Mouse (Mus musculus) CH12.LX (cell line): ENCODE data around the gene Calm5. TPM values are rescaled to one million over a fixed set of nuclear protein-coding genes. Genes with fewer than 3 reads are reported as not detected.
A peak's percentile ranks its signal among the peaks of the same experiment; 100 is the strongest.

Experiments
- DNase-seq: peaks from one replicate; pipeline ENCODE4 v3.0.0-alpha.2; 2013; ENCODE audit errors: extremely low read depth
- H3K27ac ChIP-seq: 2 replicates; pipeline ENCODE4 v1.5.1; 2012; ENCODE audit warnings: low read depth, mild to moderate bottlenecking, control low read depth, moderate library complexity; ENCODE audit not compliant: insufficient read depth
- H3K27me3 ChIP-seq: replicated peaks from 2 replicates; pipeline ENCODE3; 2012; ENCODE audit warnings: inconsistent platforms
- H3K36me3 ChIP-seq, 2 experiments: replicated peaks in 1 of 2; 2 replicates each; pipeline versions ENCODE3 to v1.6.1; 2012; ENCODE audit warnings: inconsistent platforms in 1 of 2, low read length in 1 of 2, mild to moderate bottlenecking in 1 of 2, mixed read lengths in 1 of 2, moderate library complexity in 1 of 2; ENCODE audit not compliant: control insufficient read depth in 1 of 2, insufficient read depth in 1 of 2
- H3K4me1 ChIP-seq, 2 experiments: 2 replicates each; pipeline ENCODE4 v1.6.1; 2012; ENCODE audit warnings: inconsistent platforms in 1 of 2, moderate library complexity in 1 of 2; ENCODE audit not compliant: insufficient read depth in 2 of 2, control insufficient read depth in 1 of 2
- H3K4me2 ChIP-seq: 2 replicates; pipeline ENCODE4 v1.6.1; 2012; ENCODE audit warnings: low read depth, mild to moderate bottlenecking, control low read depth; ENCODE audit not compliant: poor library complexity, insufficient read depth, severe bottlenecking
- H3K4me3 ChIP-seq, 3 experiments: fragments of 150-350 bp in 1 of 3; sonication (generic) in 1 of 3; replicated peaks in 1 of 3; 2 replicates each; pipeline versions ENCODE3 to v1.5.1; 2011 to 2012; ENCODE audit warnings: low read depth in 2 of 3, low read length in 2 of 3, mild to moderate bottlenecking in 2 of 3, moderate library complexity in 2 of 3, control low read depth in 1 of 3, improper control_type of control experiment in 1 of 3, inconsistent platforms in 1 of 3, mixed read lengths in 1 of 3; ENCODE audit not compliant: poor library complexity in 1 of 3
- H3K79me2 ChIP-seq: replicated peaks from 2 replicates; pipeline ENCODE4 v1.6.1; 2012; ENCODE audit warnings: mild to moderate bottlenecking, moderate library complexity; ENCODE audit not compliant: control insufficient read depth, poor library complexity, insufficient read depth, severe bottlenecking; ENCODE audit errors: extremely low read depth
- H3K9ac ChIP-seq: 2 replicates; pipeline ENCODE4 v1.6.1; 2012; ENCODE audit warnings: low read depth, mild to moderate bottlenecking, control low read depth, moderate library complexity; ENCODE audit not compliant: insufficient read depth
- H3K9me3 ChIP-seq: replicated peaks from 2 replicates; pipeline ENCODE3; 2012; ENCODE audit warnings: low read length, inconsistent platforms, mixed read lengths
- BHLHE40 ChIP-seq: IDR thresholded peaks from 2 replicates; pipeline ENCODE4 v1.6.1; 2011; ENCODE audit warnings: mild to moderate bottlenecking, low read depth, low read length, improper control_type of control experiment
- CHD1 ChIP-seq: IDR thresholded peaks from 2 replicates; pipeline ENCODE4 v1.6.1; 2012; ENCODE audit warnings: low read depth, low read length, improper control_type of control experiment, inconsistent platforms
- CHD2 ChIP-seq: IDR thresholded peaks from 2 replicates; pipeline ENCODE4 v1.6.1; 2011; ENCODE audit warnings: low read length, improper control_type of control experiment
- IRF4 ChIP-seq: IDR thresholded peaks from 2 replicates; pipeline ENCODE4 v1.6.1; 2014; ENCODE audit warnings: low read depth, mild to moderate bottlenecking, inconsistent platforms, low read length, improper control_type of control experiment
- JUND ChIP-seq: conservative IDR thresholded peaks from 2 replicates; pipeline ENCODE4 v1.6.1; 2011; ENCODE audit warnings: low read depth, low read length, improper control_type of control experiment
- KAT2A ChIP-seq: IDR thresholded peaks from 2 replicates; pipeline ENCODE4 v1.6.1; 2012; ENCODE audit warnings: low read length, improper control_type of control experiment, inconsistent platforms; ENCODE audit not compliant: insufficient replicate concordance
- MAX ChIP-seq: IDR thresholded peaks from 2 replicates; pipeline ENCODE4 v1.6.1; 2011; ENCODE audit warnings: low read length, improper control_type of control experiment
- MXI1 ChIP-seq: IDR thresholded peaks from 2 replicates; pipeline ENCODE4 v1.6.1; 2011; ENCODE audit warnings: mild to moderate bottlenecking, low read depth, low read length, improper control_type of control experiment
- MYC ChIP-seq: IDR thresholded peaks from 2 replicates; pipeline ENCODE4 v1.6.1; 2011; ENCODE audit warnings: low read depth, mild to moderate bottlenecking, improper control_type of control experiment, low read length
- NRF1 ChIP-seq: IDR thresholded peaks from 2 replicates; pipeline ENCODE4 v1.6.1; 2014; ENCODE audit warnings: low read depth, mild to moderate bottlenecking, inconsistent platforms, low read length, improper control_type of control experiment, moderate library complexity
- PAX5 ChIP-seq: IDR thresholded peaks from 2 replicates; pipeline ENCODE4 v1.6.1; 2012; ENCODE audit warnings: low read length, inconsistent platforms, mixed read lengths
- POLR2AphosphoS2 ChIP-seq: IDR thresholded peaks from 2 replicates; pipeline ENCODE4 v1.6.1; 2011; ENCODE audit warnings: low read depth, low read length, improper control_type of control experiment
- SIN3A ChIP-seq: IDR thresholded peaks from 2 replicates; pipeline ENCODE4 v1.6.1; 2012; ENCODE audit warnings: low read length, improper control_type of control experiment, inconsistent platforms
- SMC3 ChIP-seq: IDR thresholded peaks from 2 replicates; pipeline ENCODE4 v1.6.1; 2011; ENCODE audit warnings: low read depth, low read length, improper control_type of control experiment
- USF2 ChIP-seq: conservative IDR thresholded peaks from 2 replicates; pipeline ENCODE4 v1.6.1; 2011; ENCODE audit warnings: low read depth, low read length, improper control_type of control experiment
- ZC3H11A ChIP-seq: IDR thresholded peaks from 2 replicates; pipeline ENCODE4 v1.6.1; 2012; ENCODE audit warnings: low read depth, mild to moderate bottlenecking, inconsistent platforms, low read length, improper control_type of control experiment
- ZMIZ1 ChIP-seq: IDR thresholded peaks from 2 replicates; pipeline ENCODE4 v1.6.1; 2012; ENCODE audit warnings: low read depth, mild to moderate bottlenecking, inconsistent platforms, low read length, improper control_type of control experiment
- ZNF384 ChIP-seq: IDR thresholded peaks from 2 replicates; pipeline ENCODE4 v1.6.1; 2012; ENCODE audit warnings: low read depth, low read length, improper control_type of control experiment, inconsistent platforms
- dilution Hi-C: fragments of 300-500 bp; cut with MboI; formaldehyde crosslinking; loops from 2 replicates; pipeline ENCODE4 v1.14.3; 2020; ENCODE audit warnings: low sequenced_read_pairs; ENCODE audit not compliant: extremely low pct_unique_long_range_greater_than_20kb, extremely low pct_ligation_motif_present
- in situ Hi-C: fragments of 300-500 bp; cut with MboI; formaldehyde crosslinking; loops from 3 replicates; pipeline ENCODE4 v1.14.3; 2019; ENCODE audit warnings: low sequenced_read_pairs, low pct_ligation_motif_present, low pct_unique_long_range_greater_than_20kb, mixed read lengths
- polyA plus RNA-seq: library from polyadenylated mRNA; unstranded; fragments of >175 nt; gene quantifications from 2 replicates; pipeline ENCODE4 v1.2.1, GENCODE M21; 2012; ENCODE audit warnings: low read depth; ENCODE audit not compliant: insufficient read length
- total RNA-seq, 2 experiments: library from RNA; depleted of rRNA; stranded (reverse); fragments of 300-350 nt in 1 of 2; fragments of >200 nt in 1 of 2; gene quantifications; 2 replicates each; pipeline ENCODE4 v1.2.3; 2012 to 2014

Calm5 gene
- total and polyA plus RNA-seq, 3 experiments = not detected

GRCm38 (mm10) chr13:3889111-3889510 is 35.1 kb downstream of the Calm5 start:
- in situ Hi-C loops = loop anchor here (25.0 kb wide), 1 partner anchor 127 kb away; no protein-coding TSS in a partner anchor
- no peaks in the 10 kb centered on the region for H3K27me3 ChIP-seq
- no peak for DNase-seq
- peaks cover 43 to 53% of the 10 kb centered on the region in 2 experiments for H3K36me3 ChIP-seq
- no peak overlapping the region for H3K9ac ChIP-seq
- peaks cover 16% of the 10 kb centered on the region; the same call in 1 of the 2 replicates for H3K79me2 ChIP-seq
- TF ChIP-seq NRF1 (no peak), ZMIZ1 (no peak), CHD2 (no peak), POLR2AphosphoS2 (no peak), SMC3 (no peak), ZNF384 (no peak), ZC3H11A (no peak), CHD1 (no peak), BHLHE40 (no peak), KAT2A (no peak), SIN3A (no peak), MXI1 (no peak)
- dilution Hi-C loops = no loop called here
- peaks cover 7 to 29% of the 10 kb centered on the region in 2 experiments for H3K4me1 ChIP-seq
- H3K4me2 ChIP-seq = no peak overlapping the region
- no peaks in the 10 kb centered on the region for H3K9me3 ChIP-seq
- H3K27ac ChIP-seq = no peak overlapping the region
- H3K4me3 ChIP-seq = no peak overlapping the region

- H3K9ac ChIP-seq = no peak overlapping the region
- peak; percentile 30 for DNase-seq
- H3K36me3 ChIP-seq = peaks cover 35 to 50% of the 10 kb centered on the region in 2 experiments
- H3K4me2 ChIP-seq = no peak overlapping the region; the same call in 1 of the 2 replicates
- no peak overlapping the region for H3K4me3 ChIP-seq
- TF ChIP-seq MYC = 0 out of 2 replicates have a peak, but pooled peaks have one; percentile 29
- peak; percentile 31; the same call in 1 of the 2 replicates for TF ChIP-seq IRF4
- no peak for TF ChIP-seq CHD1
- no peak for TF ChIP-seq JUND
- TF ChIP-seq PAX5 = no peak
- TF ChIP-seq BHLHE40 = 0 out of 2 replicates have a peak, but pooled peaks have one; percentile 36
- TF ChIP-seq MAX = no peak
- TF ChIP-seq USF2 = no peak
- TF ChIP-seq, all 38 proteins: peak for 3
- Histone ChIP-seq H3K27ac (no peak overlapping the region), H3K79me2 (peaks cover 16% of the 10 kb centered on the region; the same call in 1 of the 2 replicates), H3K27me3 (no peaks in the 10 kb centered on the region), H3K4me1 (peaks cover 7 to 29% of the 10 kb centered on the region in 2 experiments), H3K9me3 (no peaks in the 10 kb centered on the region)
- in situ Hi-C loops = loop anchor here (25.0 kb wide), 1 partner anchor 128 kb away; no protein-coding TSS in a partner anchor
- dilution Hi-C loops = no loop called here
Measured at GRCm38 (mm10) chr13:3890061-3890460, 36.1 kb downstream of the Calm5 start.
